Mouse (Mus musculus): ENCODE results near the gene Zdhhc13.
A peak's percentile ranks its signal among the peaks of the same experiment; 100 is the strongest.

Zdhhc13 gene

DNA sequence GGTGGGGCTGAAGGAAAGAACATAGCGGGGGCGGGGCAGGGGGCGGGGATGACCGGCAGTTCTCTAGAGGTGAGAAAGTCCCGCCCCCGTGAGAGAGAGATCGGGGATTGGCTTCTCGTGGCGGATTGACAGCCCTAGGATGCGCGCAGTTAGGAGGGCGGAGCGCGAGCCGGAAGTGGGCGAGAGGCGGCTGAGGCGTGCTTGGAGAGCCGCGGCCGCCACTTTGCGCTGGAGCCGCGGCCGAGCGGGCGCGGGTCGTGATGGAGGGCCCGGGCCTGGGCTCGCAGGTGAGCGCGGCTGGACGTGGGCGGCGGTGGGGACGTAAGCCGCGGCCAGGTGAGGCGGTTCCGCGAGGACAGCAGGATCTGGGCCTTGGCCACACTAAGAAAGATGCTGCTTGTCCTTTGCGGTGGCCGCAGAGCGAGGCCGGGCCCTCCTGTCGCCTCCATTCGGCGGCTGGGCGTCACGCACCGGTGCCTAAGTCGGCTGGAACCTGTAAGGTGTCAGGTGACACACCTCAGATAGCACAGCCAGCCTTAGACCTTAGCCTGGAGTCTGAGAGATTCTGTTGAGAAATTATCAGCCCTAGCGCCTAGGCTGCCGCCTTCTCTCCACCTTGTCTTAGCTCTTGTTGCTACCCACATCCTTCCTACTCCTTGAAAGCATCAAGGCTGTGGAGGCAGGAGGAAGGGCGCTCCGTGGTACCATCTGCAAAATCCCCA lies at the start of gene Zdhhc13:
TSS of gene Zdhhc13 (plus strand) at position 153 of the 722 bp plus-strand sequence.
- DNase-seq (ENCODE audit: low spot score in 2 of 2), result peak; percentile 94 to 96

DNA sequence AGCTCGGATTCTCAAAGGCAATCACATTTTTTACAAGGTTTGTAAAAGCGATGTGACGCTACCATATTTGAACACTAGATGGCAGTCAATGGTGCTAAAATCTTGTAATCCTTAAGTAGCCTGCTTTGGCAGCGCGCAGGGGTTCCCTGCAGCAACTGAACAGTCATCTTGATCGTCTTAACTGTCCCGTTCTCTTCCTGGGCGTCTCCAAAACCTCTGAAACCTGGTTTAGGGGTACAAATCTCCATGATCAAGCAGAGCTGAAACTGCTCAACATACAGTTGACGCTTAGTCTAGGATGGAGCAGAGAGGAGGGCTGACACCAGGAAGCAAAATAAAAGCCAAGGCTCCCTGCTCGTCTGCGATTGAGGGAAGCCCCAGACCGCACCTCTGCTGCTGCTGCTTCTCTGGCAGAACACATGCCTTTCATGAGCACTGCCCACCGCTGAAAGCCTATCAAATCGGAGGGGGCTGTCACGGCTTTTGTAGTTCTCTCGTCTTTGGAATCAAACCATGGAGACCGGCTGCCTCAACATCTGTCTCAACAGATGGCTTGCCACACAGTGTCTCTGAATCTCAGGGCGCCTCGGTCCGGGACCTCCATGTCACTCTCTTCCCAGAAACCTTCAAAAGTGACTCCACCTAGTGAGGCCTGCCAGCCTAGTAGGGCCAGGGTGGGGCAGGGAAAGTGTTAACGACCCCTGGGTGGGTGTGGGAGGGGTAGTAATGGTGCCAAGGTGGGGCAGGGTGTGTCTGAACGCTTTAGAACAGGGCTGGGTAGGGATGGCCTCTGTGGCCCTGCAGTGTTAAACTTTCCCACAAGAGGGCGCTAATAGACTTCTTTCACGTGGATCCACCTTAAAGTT lies 39.3 kb upstream of the Zdhhc13 start:
- peak; percentile 85 to 86 for DNase-seq (ENCODE audit: low spot score in 2 of 2)

DNA sequence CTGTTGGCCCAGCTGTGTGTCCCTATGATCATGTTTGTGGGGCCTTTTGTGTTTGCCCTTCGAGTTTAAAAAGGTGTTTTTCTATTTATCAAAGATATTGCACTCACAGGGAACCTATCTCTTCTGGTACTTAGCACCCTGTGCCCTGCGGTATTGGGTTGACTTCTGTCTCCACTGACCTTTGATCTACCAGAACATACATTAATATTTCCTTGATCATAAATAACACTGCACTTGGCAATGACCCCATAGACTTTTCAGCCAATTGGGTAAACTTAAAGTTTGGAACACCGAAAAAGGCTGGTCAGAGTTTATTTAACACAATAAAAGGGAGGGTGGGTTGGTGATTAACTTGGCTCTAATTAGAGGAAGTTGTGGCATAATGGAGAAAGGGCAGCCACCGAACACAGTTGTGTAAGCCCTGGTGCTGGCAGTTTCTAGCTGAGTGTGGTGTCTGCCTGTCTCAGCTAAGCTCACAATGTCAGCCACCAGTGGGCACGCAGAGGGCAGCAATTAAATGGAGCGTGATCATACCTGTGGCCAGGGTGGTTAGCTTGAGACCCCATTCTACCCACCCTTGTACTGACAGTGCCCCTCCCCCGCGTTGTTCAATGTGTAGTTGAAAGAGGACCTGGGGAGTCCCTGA lies 38.5 kb upstream of the Zdhhc13 start:
- no peak for DNase-seq (ENCODE audit: low spot score in 2 of 2)

DNA sequence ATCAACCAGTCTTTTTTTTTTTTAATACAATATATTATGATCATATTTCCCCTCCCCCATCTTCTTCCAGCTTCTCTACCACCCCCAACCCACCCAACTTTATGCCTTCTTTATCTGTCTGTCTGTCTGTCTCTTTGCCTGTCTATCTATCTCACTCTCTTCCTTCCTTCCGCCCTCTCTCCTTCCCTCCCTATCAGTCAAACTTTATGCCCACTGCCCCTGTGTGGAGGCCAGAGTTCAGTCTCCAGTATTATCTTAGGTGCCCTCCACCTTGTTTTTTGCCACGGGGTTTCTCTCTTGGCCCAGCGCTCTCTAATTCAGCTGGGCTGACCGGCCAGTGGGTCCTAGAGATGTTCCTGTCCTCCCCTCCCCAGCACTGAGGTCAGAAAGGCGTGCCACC lies 37.6 kb upstream of the Zdhhc13 start:
- no peak for DNase-seq (ENCODE audit: low spot score in 2 of 2)

DNA sequence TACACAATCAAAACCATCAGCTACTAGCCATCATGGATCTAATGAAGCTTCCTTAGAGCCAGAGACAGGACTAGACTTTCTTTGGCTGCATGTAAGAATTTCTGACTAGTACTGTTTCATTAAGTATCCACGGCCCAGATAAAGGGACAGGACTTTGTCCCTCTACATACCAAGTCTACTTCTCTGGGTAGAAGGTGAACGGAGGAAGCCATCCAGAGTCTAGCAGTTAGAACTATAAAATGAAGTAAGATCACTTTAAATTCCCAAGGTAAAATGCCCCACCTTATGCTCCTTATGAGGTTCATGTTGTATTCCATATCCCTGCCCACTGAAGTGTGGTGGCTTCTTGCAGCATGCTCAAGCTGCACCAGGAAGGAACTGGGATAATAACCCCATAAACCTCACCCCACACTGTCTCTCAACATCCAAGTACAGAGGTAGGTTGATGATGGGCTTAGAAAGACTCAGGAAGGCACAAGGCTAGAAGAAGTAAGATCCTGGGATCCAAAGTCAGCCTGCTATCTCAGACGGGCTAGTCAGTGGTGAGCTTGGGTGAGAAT lies 34.3 kb upstream of the Zdhhc13 start:
- no peak for DNase-seq (ENCODE audit: low spot score in 2 of 2)

DNA sequence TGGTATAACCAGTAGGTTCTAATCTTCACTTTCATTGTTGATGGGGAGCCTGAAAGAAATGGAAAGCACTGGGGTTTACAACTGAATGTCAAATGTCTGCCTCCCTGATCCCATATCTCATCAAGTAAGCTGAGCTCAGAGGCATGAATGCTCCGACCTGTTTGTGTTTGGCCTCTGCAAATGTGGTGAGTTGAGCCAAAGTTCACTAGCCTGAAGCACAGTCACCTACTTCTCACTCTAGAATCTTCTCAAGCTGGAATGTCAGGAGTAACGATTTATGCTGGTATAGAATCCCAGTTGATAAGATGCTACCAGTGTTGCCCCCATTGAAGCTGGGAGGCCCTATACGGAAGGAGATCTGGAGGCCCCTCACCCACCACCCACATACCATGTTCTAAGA lies 33.0 kb upstream of the Zdhhc13 start:
- no peak for DNase-seq (ENCODE audit: low spot score in 2 of 2)

DNA sequence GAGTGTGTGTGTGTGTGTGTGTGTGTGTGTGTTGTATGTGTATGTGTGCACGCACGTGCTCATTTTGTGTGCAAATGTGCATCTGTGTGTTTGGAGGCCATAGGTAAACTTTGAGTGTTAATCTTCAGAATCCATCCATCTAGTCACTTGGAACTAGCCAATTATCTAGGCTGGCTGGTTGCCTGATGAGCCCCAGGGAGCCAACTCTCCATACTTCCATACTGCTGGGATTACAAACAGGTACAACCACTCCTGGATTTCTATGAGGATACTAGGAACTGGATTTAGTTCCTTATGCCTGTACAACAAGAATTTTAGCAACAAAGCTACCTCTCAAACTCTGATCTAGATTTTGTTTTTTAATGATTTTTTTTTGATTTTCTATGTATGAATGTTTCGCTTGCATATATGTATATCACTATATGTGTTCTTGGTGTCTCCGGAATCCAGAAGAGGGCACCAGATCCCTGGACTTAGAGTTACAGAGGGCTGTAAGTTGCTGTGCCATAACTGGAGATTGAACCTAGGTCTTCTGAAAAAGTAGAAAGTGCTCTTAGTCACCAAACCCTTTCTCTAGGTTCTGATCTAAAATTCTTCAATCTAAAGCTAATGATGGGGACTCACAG lies 32.4 kb upstream of the Zdhhc13 start:
- no peak for DNase-seq (ENCODE audit: low spot score in 2 of 2)

DNA sequence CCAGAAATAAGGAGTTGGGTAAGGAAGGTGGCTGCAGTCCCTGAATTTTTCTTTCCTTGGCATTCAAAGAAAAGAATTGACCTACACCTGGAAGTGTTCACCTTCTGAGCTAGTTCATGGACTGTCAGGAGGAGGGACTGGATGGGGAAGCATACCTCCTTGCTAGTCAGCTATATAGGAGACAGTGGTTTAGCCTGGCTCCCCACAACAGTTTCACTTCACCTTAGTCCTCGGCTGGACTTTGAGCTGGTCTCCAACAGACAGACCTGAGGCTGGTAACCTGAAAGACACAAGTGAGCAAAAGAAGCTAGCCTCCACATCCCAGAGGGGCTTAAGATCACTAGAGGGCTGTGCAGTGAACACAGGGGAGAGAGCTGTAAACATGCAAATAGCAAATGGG lies 30.7 kb upstream of the Zdhhc13 start:
- DNase-seq (ENCODE audit: low spot score in 2 of 2), result no peak

DNA sequence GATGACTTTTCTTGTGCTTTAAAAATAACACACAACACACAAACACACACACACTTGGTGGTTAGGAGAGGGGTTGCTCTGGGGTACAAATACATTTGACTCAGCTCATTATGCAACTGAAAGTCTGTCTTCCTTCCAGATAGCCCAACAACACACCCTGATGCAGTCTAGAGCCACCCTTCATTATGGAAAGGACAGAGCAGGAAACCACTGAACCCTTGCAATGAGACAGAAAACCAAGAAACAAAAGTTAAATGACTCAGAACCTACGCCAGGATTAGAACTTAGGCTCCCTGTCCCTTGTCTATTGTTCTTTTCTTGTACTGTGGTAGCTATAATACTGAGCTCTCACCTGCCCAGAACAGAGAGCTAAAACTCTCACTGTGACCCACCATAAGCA lies 28.0 kb upstream of the Zdhhc13 start:
- DNase-seq (ENCODE audit: low spot score in 2 of 2), result no peak

DNA sequence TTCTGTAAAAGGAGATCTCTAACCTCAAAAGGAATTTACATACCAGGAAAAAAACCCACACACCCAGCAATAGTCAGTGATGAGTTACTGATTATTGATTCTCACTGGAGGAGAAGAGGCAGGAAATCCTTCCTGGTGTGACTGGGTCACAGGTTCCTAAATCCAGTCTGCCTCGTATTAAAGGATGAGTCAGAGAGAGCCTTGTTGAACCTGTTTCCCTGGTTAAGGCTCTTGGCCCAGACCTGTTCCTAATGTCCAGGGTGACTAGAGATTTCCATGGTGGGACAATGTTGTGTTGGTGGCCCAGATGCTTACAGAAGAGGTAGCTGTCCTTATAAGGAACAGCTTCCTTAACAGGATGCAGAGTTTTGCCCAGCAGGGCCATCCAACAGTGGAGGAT lies 26.5 kb upstream of the Zdhhc13 start:
- DNase-seq (ENCODE audit: low spot score in 2 of 2), result no peak

DNA sequence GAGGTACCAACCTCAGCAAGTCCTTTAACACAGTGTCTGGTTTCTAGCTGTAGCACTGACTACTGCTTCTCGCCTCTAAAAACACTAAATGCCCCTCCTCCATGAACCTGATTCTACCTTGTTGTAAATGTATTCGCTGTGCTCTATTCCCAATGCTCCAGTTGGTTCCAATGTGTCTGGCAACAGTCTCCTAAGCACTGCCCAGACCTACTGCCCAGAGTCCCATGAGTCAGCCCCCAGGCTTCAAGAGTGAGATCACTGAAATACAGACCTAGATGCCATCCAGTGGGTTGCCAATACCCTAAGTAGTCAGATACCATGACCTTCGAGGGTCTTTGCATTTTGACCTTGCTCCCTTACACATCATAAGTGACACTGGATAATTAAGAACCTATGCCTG lies 26.1 kb upstream of the Zdhhc13 start:
- DNase-seq (ENCODE audit: low spot score in 2 of 2), result no peak

DNA sequence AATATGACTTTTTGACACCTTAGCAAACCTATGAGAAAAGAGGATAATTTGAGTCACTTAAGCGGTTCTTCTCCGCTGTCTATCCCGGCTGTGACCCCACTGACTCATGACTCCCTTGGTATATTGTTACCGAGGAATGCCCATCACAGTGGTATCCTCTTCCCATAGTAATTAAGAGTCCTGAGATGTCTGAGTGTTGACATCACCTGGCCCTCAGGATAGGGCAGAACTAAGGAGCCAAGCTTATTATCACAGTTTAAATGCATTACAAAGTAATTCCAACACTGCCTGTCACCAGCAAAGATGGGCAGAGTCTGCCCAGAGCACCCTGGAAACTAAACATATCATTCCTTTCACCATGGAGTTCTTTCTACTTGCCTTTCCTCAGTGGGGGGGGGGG lies 22.8 kb upstream of the Zdhhc13 start:
- no peak for DNase-seq (ENCODE audit: low spot score in 2 of 2)

DNA sequence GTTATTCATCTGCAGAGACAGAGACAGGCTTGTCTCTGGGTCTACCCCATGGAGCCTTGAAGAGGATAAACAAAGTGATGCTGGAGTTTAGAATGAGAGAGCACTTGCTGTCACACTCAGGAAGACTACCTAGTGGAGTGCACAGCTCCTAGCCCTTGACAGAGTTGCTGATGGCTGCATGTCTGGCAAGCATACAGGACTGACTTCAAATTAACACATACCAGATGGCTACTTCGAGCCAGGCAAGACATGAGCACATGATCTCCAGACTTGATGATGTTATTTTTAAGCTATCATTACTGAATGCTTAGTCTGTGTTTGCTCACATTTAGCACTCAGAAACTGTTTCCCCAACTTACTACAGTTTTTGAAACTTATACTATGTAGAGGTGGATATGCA lies 19.1 kb upstream of the Zdhhc13 start:
- DNase-seq (ENCODE audit: low spot score in 2 of 2), result no peak

DNA sequence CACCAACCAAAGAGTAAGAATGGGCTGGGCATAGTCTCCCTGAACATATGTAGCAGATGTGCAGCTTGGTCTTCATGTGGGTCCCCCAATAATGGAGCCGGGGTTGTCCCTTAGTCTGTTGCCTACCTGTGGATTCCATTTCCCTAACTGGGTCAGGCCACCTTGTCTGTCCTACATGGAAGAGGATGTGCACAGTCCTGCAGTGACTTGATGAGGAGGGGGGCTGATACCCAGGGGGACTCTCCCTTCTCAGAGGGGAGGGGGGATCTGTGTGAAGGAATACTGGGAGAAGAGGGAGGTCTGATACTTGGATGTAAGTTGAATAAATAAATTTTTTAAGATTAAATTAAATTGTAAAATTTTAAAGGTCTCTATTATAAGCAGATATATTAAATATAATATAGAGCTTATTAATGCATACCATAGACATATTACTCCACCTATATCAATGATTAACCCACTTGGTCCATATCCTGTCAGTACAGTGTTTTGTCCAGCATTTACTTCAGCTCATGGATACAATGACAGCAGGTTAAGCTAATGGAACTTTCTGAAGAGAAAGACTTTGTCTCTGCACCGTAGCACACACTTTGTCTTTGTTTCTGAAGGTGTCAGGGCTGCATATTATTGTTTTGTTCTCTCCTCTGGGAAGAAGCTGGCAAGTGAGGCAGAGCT lies 16.6 kb upstream of the Zdhhc13 start:
- no peak for DNase-seq (ENCODE audit: low spot score in 2 of 2)

DNA sequence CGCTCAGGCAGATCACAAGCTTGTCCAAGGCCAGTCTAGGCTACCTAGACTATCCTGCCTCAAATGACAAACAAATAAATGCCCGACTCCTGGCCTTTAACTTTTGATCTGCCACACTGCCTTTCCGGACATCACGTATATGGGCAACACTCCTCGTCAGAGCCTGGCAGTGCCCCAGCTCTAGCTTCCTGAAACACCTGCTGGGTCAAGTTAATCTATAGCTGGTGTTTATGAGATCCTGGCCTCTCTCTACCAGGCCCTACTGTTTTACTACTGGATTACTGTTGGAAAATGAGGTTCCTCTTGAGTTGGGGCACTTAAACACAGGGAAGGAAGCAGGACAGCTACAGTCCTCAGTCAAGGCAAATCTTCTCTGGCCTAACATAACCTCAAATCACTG lies 15.5 kb upstream of the Zdhhc13 start:
- DNase-seq (ENCODE audit: low spot score in 2 of 2), result no peak

DNA sequence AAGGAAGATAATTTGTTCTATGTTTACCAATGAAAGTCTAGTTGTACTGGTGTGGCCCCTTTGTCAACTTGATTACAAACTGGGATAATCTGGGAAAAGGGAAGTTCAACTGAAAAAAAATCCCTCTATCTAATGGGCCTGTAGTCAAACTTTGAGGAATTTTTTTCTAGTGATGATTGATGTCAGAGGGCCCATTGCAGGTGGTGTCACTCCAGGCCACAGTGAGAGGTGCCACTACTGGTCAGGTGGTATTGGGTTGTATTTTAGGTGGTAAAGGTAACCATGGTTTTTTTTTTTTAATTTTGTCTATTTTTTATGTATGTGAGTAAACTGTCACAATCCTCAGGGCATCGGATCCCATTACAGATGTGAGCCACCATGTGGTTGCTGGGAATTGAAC lies 14.2 kb upstream of the Zdhhc13 start:
- DNase-seq (ENCODE audit: low spot score in 2 of 2), result no peak

DNA sequence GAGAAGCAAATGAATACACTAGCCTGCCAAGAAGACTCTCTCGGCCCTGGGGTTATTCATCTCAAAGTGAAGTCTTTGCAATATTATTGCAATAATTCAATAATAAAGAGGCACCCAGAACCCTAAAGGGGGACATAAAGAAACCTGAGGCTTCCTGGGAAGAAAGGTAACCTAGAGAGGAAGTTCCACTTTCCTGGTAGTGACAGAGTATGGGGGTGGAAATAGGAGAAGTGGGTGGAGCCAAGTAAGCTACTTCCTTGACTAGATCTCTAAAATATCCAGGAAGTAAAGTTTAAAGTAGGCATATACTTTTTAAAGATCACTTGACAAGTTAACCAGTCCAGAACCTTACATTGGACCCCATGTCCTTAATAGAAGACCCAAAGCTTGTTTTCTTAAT lies 13.4 kb upstream of the Zdhhc13 start:
- DNase-seq (ENCODE audit: low spot score in 2 of 2), result no peak

DNA sequence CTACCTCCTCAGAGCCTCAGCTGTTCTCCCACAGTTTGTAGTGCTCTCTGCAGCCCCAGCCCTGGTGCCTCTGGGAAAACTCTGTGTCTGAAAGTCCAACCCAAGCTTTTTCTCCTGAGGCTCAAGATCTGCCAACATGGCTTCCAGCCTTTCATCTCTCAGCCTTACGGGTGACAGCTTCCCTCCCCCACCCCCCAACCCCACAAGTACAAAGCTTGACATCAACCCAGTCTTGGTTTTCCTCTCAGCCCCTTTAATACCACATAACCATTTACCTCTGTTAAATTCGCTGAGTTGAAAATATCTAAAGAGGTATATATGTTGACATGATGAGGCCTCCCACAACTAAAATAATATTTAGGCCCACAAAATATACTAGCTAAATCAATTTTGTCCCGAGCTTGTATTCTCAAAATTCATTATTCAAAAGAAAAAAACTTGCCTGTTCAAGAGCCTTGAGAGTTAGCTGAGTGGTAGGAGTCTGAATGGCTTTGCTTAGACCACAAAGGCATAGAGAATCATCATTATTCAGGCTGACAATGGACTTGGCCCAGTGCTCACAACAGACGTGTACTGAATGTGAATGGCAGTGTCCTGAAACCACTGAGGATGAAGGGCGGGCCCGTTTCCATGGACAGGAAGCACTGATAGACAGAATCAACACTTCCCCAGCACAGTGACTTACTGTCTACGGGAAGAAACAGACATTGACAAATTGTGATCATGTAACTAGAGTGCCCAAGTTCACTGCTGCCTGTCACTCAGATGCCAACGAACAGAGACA lies 10.9 kb upstream of the Zdhhc13 start:
- DNase-seq (ENCODE audit: low spot score in 2 of 2), result peak in 1 of 2 experiments; percentile 11

DNA sequence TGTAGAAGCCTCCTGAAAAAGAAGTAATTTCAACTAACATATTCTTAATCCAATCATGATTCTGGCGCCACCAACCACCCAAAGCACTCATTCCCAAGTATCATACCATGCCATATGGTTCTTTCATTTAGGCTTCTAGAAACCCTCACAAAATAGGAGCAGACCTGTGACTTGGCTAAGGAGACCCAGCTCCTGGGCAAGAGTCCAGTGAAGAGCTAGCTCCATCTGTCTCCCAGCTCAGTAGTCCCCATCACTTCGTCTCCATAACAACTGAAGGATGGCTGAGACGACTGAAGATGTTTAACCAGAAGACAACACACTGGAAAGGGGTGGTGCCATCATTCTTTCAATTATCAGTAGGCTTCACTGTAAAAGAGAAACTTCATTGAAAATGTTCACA lies 9.7 kb upstream of the Zdhhc13 start:
- peak; percentile 24 to 42 for DNase-seq (ENCODE audit: low spot score in 2 of 2)

DNA sequence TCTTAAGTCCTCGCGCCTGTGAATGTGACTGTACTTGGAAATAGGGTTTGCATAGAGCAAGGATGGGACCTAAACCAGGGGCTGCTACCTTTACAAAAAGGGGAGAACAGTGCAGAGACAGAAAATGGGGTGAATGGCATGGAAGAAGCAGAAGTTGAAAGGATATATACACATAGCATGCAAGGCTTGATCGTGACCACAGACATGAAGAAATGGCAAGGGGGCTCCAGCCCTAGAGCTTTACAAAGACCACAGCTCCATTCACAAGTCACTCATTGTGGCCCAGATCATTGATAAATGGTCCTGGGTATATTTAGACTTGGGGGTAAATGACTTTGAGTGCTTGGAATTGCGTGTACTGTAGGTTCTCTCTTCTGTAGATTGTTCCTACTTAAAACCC lies 6.4 kb upstream of the Zdhhc13 start:
- no peak for DNase-seq (ENCODE audit: low spot score in 2 of 2)
